Mouse (Mus musculus) urinary bladder, postnatal 10 days (tissue): Measurements from ENCODE around the gene Tbc1d10a.

ENCODE experiments used
- DNase-seq: peaks from one replicate; pipeline ENCODE4 v3.0.0; 2022; ENCODE audit warnings: low spot score

Gene Tbc1d10a

GRCm38 (mm10) chr11:4237389-4237912, 50.9 kb downstream of the Tbc1d10a start:
- DNase-seq = no peak

GRCm38 (mm10) chr11:4238167-4238566, 51.6 kb downstream of the Tbc1d10a start:
- no peak for DNase-seq

GRCm38 (mm10) chr11:4239691-4240090, 53.1 kb downstream of the Tbc1d10a start:
- no peak for DNase-seq

GRCm38 (mm10) chr11:4240151-4240550, 53.6 kb downstream of the Tbc1d10a start:
- DNase-seq = no peak

- DNase-seq = no peak
Measured at GRCm38 (mm10) chr11:4241180-4241579, 54.6 kb downstream of the Tbc1d10a start.

- no peak for DNase-seq
Measured at GRCm38 (mm10) chr11:4246126-4246525, 59.5 kb downstream of the Tbc1d10a start.

GRCm38 (mm10) chr11:4246623-4247022, 60.0 kb downstream of the Tbc1d10a start:
- no peak for DNase-seq

- DNase-seq = no peak
Measured at GRCm38 (mm10) chr11:4247201-4247959, 60.8 kb downstream of the Tbc1d10a start.

- DNase-seq = no peak
Measured at GRCm38 (mm10) chr11:4249151-4249550, 62.6 kb downstream of the Tbc1d10a start.

- no peak for DNase-seq
Measured at GRCm38 (mm10) chr11:4250290-4250689, 63.7 kb downstream of the Tbc1d10a start.

- DNase-seq = no peak
Measured at GRCm38 (mm10) chr11:4251376-4251775, 64.8 kb downstream of the Tbc1d10a start.

GRCm38 (mm10) chr11:4252886-4253285, 66.3 kb downstream of the Tbc1d10a start:
- DNase-seq = no peak

- no peak for DNase-seq
Measured at GRCm38 (mm10) chr11:4256846-4257607, 70.4 kb downstream of the Tbc1d10a start, which contains the start of gene Lif. TSS of gene Lif (plus strand) at chr11:4257557.

GRCm38 (mm10) chr11:4257756-4258155, 71.2 kb downstream of the Tbc1d10a start:
- no peak for DNase-seq

- DNase-seq = peak; percentile 56
Measured at GRCm38 (mm10) chr11:4258657-4259082, 72.1 kb downstream of the Tbc1d10a start.

GRCm38 (mm10) chr11:4260463-4261187, 74.0 kb downstream of the Tbc1d10a start:
- no peak for DNase-seq

GRCm38 (mm10) chr11:4261188-4261494, 74.6 kb downstream of the Tbc1d10a start:
- no peak for DNase-seq

- no peak for DNase-seq
Measured at GRCm38 (mm10) chr11:4261969-4262368, 75.4 kb downstream of the Tbc1d10a start.

- DNase-seq = no peak
Measured at GRCm38 (mm10) chr11:4262847-4263246, 76.3 kb downstream of the Tbc1d10a start.

- DNase-seq = no peak
Measured at GRCm38 (mm10) chr11:4263296-4263695, 76.7 kb downstream of the Tbc1d10a start.

GRCm38 (mm10) chr11:4264066-4264465, 77.5 kb downstream of the Tbc1d10a start:
- no peak for DNase-seq
